Comparison of ENCODE assay signal across 10 mouse cellular contexts in genomic region chr10:4626432-4626831, GRCm38 (mm10). TPM values are rescaled to one million over a fixed set of nuclear protein-coding genes. Genes with fewer than 3 reads are reported as not detected.
A peak's percentile ranks its signal among the peaks of the same experiment; 100 is the strongest.
DNase-seq lines count a peak whose midpoint lies in the region; ATAC-seq and TF ChIP-seq lines count a peak whose summit lies in the region.
"Had no signal": no experiment of that assay in that cellular context is flagged by ENCODE, and none has a peak within 500 bp of the region (broad histone marks: within the 10 kb centered on the region; RNA-seq: fewer than 3 reads in every experiment).

No protein-coding gene starts in this region.

- no peak overlapping the region for H3K4me2 ChIP-seq in lung, embryonic 14.5 days

- no peaks in the 10 kb centered on the region for H3K9me3 ChIP-seq in lung, embryonic 14.5 days (ENCODE audit: low read depth, low read length)

- 81% methylated on average over 7 of the region's 7 CpGs for WGBS in heart, adult 2 months
- 76% methylated on average over 7 of the region's 7 CpGs for WGBS in lung, embryonic 14.5 days
- 85% methylated on average over 7 of the region's 7 CpGs for WGBS in bone marrow, adult 2 months

- no peak for ATAC-seq in lung, embryonic 14.5 days (ENCODE audit: insufficient read depth)

- no peaks in the 10 kb centered on the region for H3K36me3 ChIP-seq in heart, adult 2 months (ENCODE audit: control insufficient read depth, insufficient read depth, low read length)
- no peaks in the 10 kb centered on the region for H3K36me3 ChIP-seq in lung, embryonic 14.5 days (ENCODE audit: insufficient read depth)

- intact Hi-C loops in heart, adult 2 months (cut with DNase I) = no loop called here
- intact Hi-C loops in heart, postnatal 14 days (cut with DNase I) = no loop called here
- intact Hi-C loops in gastrocnemius, postnatal 14 days (cut with DNase I; ENCODE audit: low total_unique reads) = no loop called here

- DNase-seq in heart, adult 2 months = no peak
- DNase-seq in heart, postnatal 14 days = no peak
- DNase-seq in lung, embryonic 14.5 days = no peak
- no peak for DNase-seq in lung, postnatal 4 days
- DNase-seq in testis, postnatal 14 days (ENCODE audit: low spot score) = peak; percentile 33
- DNase-seq in spleen, adult 18-20 months = no peak
- no peak for DNase-seq in gastrocnemius, postnatal 14 days
- DNase-seq: cerebellum, postnatal 36 days; heart, adult 18-20 months had no signal

- no peak overlapping the region for H3K4me3 ChIP-seq in heart, adult 2 months
- H3K4me3 ChIP-seq in lung, embryonic 14.5 days (ENCODE audit: low read depth, low read length) = no peak overlapping the region
- H3K4me3 ChIP-seq in bone marrow, adult 2 months (replicated peaks; ENCODE audit: control insufficient read depth, low read depth, low read length) = no peak overlapping the region

- no peak overlapping the region for H3K27ac ChIP-seq in heart, adult 2 months
- H3K27ac ChIP-seq in lung, embryonic 14.5 days (ENCODE audit: low read depth) = no peak overlapping the region
- H3K27ac ChIP-seq in bone marrow, adult 2 months (ENCODE audit: control insufficient read depth, insufficient read depth, low read depth, low read length, poor library complexity) = no peak overlapping the region

- H3K4me1 ChIP-seq in heart, adult 2 months (ENCODE audit: control insufficient read depth, insufficient read depth, low read length) = no peaks in the 10 kb centered on the region
- H3K4me1 ChIP-seq in lung, embryonic 14.5 days (ENCODE audit: insufficient read depth) = no peaks in the 10 kb centered on the region
- no peaks in the 10 kb centered on the region for H3K4me1 ChIP-seq in bone marrow, adult 2 months (ENCODE audit: control insufficient read depth, insufficient read depth, low read length)

- H3K79me2 ChIP-seq in heart, adult 2 months (replicated peaks; ENCODE audit: control insufficient read depth, insufficient read depth, low read length) = no peaks in the 10 kb centered on the region

- H3K27me3 ChIP-seq in heart, adult 2 months (ENCODE audit: control insufficient read depth, insufficient read depth, low read length) = no peaks in the 10 kb centered on the region
- no peaks in the 10 kb centered on the region for H3K27me3 ChIP-seq in lung, embryonic 14.5 days (ENCODE audit: insufficient read depth, low read length)

- TF ChIP-seq EP300 in heart, adult 2 months (IDR thresholded peaks at IDR 0.05; ENCODE audit: insufficient read depth, low read depth, low read length) = no peak

- H3K9ac ChIP-seq in heart, adult 2 months (ENCODE audit: low read depth, low read length) = no peak overlapping the region
- no peak overlapping the region for H3K9ac ChIP-seq in lung, embryonic 14.5 days

- TF ChIP-seq CTCF in heart, adult 2 months (IDR thresholded peaks at IDR 0.05) = peak; percentile 32
- TF ChIP-seq CTCF in lung, embryonic 14.5 days (IDR thresholded peaks at IDR 0.05; ENCODE audit: low read depth) = peak; percentile 36
- TF ChIP-seq CTCF in bone marrow, adult 2 months (IDR thresholded peaks at IDR 0.05; ENCODE audit: control insufficient read depth, insufficient read depth, low read length) = peak; percentile 45; the same call in 1 of the 2 replicates

- no peak for TF ChIP-seq POLR2A in heart, adult 2 months (IDR thresholded peaks at IDR 0.05; ENCODE audit: insufficient read depth, low read depth, low read length)
- TF ChIP-seq POLR2A in bone marrow, adult 2 months (IDR thresholded peaks at IDR 0.05; ENCODE audit: borderline replicate concordance, control insufficient read depth, low read depth, low read length) = no peak

RNA-seq across cellular contexts. Expression of gene Esr1, which starts 15.0 kb away (rescaled TPM):
- total RNA-seq in heart, adult 2 months (2021) = 1 to 10 TPM in 1 of 2 experiments, under 1 TPM in 1; 0.70 to 1.0 TPM
- 0.88 and 1.7 TPM in 2 replicates for polyA plus RNA-seq in heart, adult 2 months (2012; rRNA removed)
- 1 to 10 TPM in 1 of 2 experiments, under 1 TPM in 1; 0.59 to 1.2 TPM for total RNA-seq in heart, postnatal 14 days (2021)
- polyA plus RNA-seq in lung, embryonic 14.5 days (2014; fragmentation: Nextera tagmentation; extraction: Ambion mirVana) = 0.05 and 0.16 TPM in 2 replicates
- polyA plus RNA-seq in bone marrow, adult 2 months (2011; ENCODE audit: insufficient read depth, insufficient read length, low replicate concordance, missing spikeins) = 2.9 and 5.7 TPM in 2 replicates
- 10 to 100 TPM; 20.8 to 26.0 TPM for total RNA-seq in gastrocnemius, postnatal 14 days (2021)

Comparison
In these comparisons a context has a peak if more than half of its experiments do, and no peak if none do; other contexts are left out.
1. RNA of gene Esr1, which starts 15.0 kb away (total RNA-seq): 20.8 to 26.0 TPM in gastrocnemius, postnatal 14 days; 0.59 to 1.2 TPM in heart, postnatal 14 days and 0.70 to 1.0 TPM in heart, adult 2 months; every median in the first group is over 4 times any median in the second.
2. Peak in every context shown above with its lines, with median percentiles within 50 percentile points of each other: CTCF ChIP-seq.